Mouse (Mus musculus): Measurements from ENCODE around the gene Gm15155. TPM values are rescaled to one million over a fixed set of nuclear protein-coding genes. Genes with fewer than 3 reads are reported as not detected.
"Not testable (repeated sequence)": the region's sequence is repeated elsewhere in the genome, so short reads cannot be mapped to it uniquely, and the experiment has no call there.

Gene Gm15155
- polyA plus RNA-seq, 1 experiment from 2014 or later, result 0.67 TPM

GRCm38 (mm10) chrX:155728387-155728786, 103.8 kb downstream of the Gm15155 start:
- H3K4me3 ChIP-seq (ENCODE audit: low read depth, low read length), result no peak overlapping the region
- 78% methylated on average over 1 of the region's 1 CpGs for WGBS
- H3K4me1 ChIP-seq (ENCODE audit: control insufficient read depth, insufficient read depth, low read length), result no peaks in the 10 kb centered on the region

GRCm38 (mm10) chrX:155888118-155888517, 263.6 kb downstream of the Gm15155 start:
- Histone ChIP-seq H3K9me3 (ENCODE audit: control insufficient read depth, low read length) (no peaks in the 10 kb centered on the region), H3K4me1 (ENCODE audit: control insufficient read depth, insufficient read depth, low read length) (no peaks in the 10 kb centered on the region), H3K27ac (ENCODE audit: low read depth, low read length) (no peak overlapping the region), H3K4me2 (ENCODE audit: low read depth, low read length) (no peak overlapping the region), H3K4me3 (ENCODE audit: low read depth, low read length) (no peak overlapping the region), H3K27me3 (ENCODE audit: control insufficient read depth, insufficient read depth, low read length) (no peaks in the 10 kb centered on the region), H3K9ac (replicated peaks; ENCODE audit: low read depth, low read length) (no peak overlapping the region), H3K36me3 (ENCODE audit: control insufficient read depth, insufficient read depth, low read length) (no peaks in the 10 kb centered on the region)
- WGBS, result 33% methylated on average over 1 of the region's 1 CpGs
- no peak for ATAC-seq (ENCODE audit: low read depth)

More at GRCm38 (mm10) chrX:155728387-155728786, 103.8 kb downstream of the Gm15155 start:
- Histone ChIP-seq H3K27ac (ENCODE audit: low read depth, low read length) (no peak overlapping the region), H3K9me3 (ENCODE audit: control insufficient read depth, low read length) (no peaks in the 10 kb centered on the region), H3K9ac (replicated peaks; ENCODE audit: low read depth, low read length) (no peak overlapping the region), H3K36me3 (ENCODE audit: control insufficient read depth, insufficient read depth, low read length) (no peaks in the 10 kb centered on the region), H3K27me3 (ENCODE audit: control insufficient read depth, insufficient read depth, low read length) (no peaks in the 10 kb centered on the region), H3K4me2 (ENCODE audit: low read depth, low read length) (no peak overlapping the region)
- ATAC-seq (ENCODE audit: low read depth), result no peak

GRCm38 (mm10) chrX:155900040-155900439, 275.5 kb downstream of the Gm15155 start:
- Histone ChIP-seq H3K4me3 (ENCODE audit: low read depth, low read length) (no peak overlapping the region), H3K27me3 (ENCODE audit: control insufficient read depth, insufficient read depth, low read length) (no peaks in the 10 kb centered on the region), H3K9ac (replicated peaks; ENCODE audit: low read depth, low read length) (no peak overlapping the region), H3K4me1 (ENCODE audit: control insufficient read depth, insufficient read depth, low read length) (no peaks in the 10 kb centered on the region), H3K9me3 (ENCODE audit: control insufficient read depth, low read length) (no peaks in the 10 kb centered on the region), H3K27ac (ENCODE audit: low read depth, low read length) (no peak overlapping the region), H3K4me2 (ENCODE audit: low read depth, low read length) (no peak overlapping the region), H3K36me3 (ENCODE audit: control insufficient read depth, insufficient read depth, low read length) (no peaks in the 10 kb centered on the region)
- ATAC-seq (ENCODE audit: low read depth), result no peak
- WGBS, result 76% methylated on average over 1 of the region's 1 CpGs

DNA sequence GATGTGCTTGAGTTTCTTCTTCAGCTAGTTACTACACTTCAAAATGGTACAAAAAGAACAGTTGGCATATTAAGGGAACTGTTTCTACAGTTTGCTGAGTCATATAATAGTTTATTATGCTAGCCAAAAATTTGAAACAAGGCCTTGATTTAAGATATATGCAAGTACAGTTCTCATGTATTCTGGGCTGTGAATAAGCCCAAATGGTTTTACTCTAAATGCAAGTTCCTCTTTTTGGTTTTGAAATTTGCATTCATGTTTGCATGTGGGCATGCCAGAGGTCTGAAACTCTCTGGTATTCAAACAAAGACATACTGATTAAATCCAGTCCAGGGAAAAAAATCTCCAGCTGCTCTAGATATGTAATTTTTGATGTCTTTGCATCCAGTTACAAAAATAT, 277.2 kb downstream of the Gm15155 start:
- no peak for ATAC-seq (ENCODE audit: low read depth)

GRCm38 (mm10) chrX:155903108-155903507, 278.6 kb downstream of the Gm15155 start:
- WGBS, result 18% methylated on average over 1 of the region's 1 CpGs
- H3K9ac ChIP-seq (replicated peaks; ENCODE audit: low read depth, low read length), result no peak overlapping the region
- H3K4me2 ChIP-seq (ENCODE audit: low read depth, low read length), result no peak overlapping the region
- H3K27me3 ChIP-seq (ENCODE audit: control insufficient read depth, insufficient read depth, low read length), result no peaks in the 10 kb centered on the region
- H3K36me3 ChIP-seq (ENCODE audit: control insufficient read depth, insufficient read depth, low read length), result no peaks in the 10 kb centered on the region
- H3K4me3 ChIP-seq (ENCODE audit: low read depth, low read length), result no peak overlapping the region
- H3K9me3 ChIP-seq (ENCODE audit: control insufficient read depth, low read length), result no peaks in the 10 kb centered on the region
- ATAC-seq (ENCODE audit: low read depth), result no peak
- no peaks in the 10 kb centered on the region for H3K4me1 ChIP-seq (ENCODE audit: control insufficient read depth, insufficient read depth, low read length)
- no peak overlapping the region for H3K27ac ChIP-seq (ENCODE audit: low read depth, low read length)

More for the DNA sequence above, 277.2 kb downstream of the Gm15155 start:
- Histone ChIP-seq H3K36me3 (ENCODE audit: control insufficient read depth, insufficient read depth, low read length) (no peaks in the 10 kb centered on the region), H3K4me2 (ENCODE audit: low read depth, low read length) (no peak overlapping the region), H3K4me3 (ENCODE audit: low read depth, low read length) (no peak overlapping the region), H3K27ac (ENCODE audit: low read depth, low read length) (no peak overlapping the region), H3K27me3 (ENCODE audit: control insufficient read depth, insufficient read depth, low read length) (no peaks in the 10 kb centered on the region), H3K4me1 (ENCODE audit: control insufficient read depth, insufficient read depth, low read length) (no peaks in the 10 kb centered on the region), H3K9ac (replicated peaks; ENCODE audit: low read depth, low read length) (no peak overlapping the region), H3K9me3 (ENCODE audit: control insufficient read depth, low read length) (no peaks in the 10 kb centered on the region)

DNA sequence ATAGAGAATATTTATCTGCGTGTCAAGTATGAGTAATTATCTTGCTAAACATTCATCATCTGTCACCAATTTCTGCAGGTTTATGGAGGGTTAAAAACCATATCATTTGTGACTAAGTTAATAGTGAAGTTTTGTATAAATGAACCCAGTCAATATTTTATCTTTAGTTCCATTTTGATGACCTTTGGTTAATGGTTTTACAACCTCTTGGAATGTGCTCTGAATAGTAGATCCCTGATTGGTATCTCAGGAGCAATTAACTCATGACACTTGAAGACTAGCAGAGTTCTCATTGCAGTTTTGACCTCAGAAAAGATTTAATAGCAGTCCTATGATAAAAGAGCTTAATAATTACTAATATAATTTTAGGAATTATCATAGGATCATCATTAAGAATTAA, 385.2 kb downstream of the Gm15155 start:
- no peak for ATAC-seq (ENCODE audit: low read depth)

DNA sequence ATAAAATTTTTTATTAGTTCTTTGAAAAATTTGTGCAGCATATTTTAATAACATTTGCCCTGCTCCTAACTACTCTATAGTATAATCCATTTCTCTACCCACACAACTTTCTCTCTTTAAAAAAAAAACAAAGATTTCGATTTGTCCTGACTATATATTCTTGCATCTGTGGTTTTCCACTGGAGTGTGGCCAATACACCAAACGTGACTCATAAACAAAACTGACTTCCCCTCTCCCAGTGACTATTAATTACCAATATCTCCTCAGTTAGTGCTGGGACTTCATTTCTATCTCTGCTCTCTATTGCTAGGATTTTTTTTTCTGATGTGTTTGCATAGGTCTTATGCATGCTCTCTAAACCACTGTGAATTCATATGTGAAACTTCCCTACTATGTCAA, 531.2 kb downstream of the Gm15155 start:
- Histone ChIP-seq H3K4me3 (ENCODE audit: low read depth, low read length) (no peak overlapping the region), H3K27me3 (ENCODE audit: control insufficient read depth, insufficient read depth, low read length) (no peaks in the 10 kb centered on the region), H3K36me3 (ENCODE audit: control insufficient read depth, insufficient read depth, low read length) (no peaks in the 10 kb centered on the region), H3K9me3 (ENCODE audit: control insufficient read depth, low read length) (no peaks in the 10 kb centered on the region), H3K4me1 (ENCODE audit: control insufficient read depth, insufficient read depth, low read length) (no peaks in the 10 kb centered on the region), H3K27ac (ENCODE audit: low read depth, low read length) (no peak overlapping the region), H3K4me2 (ENCODE audit: low read depth, low read length) (no peak overlapping the region), H3K9ac (replicated peaks; ENCODE audit: low read depth, low read length) (no peak overlapping the region)
- no peak for ATAC-seq (ENCODE audit: low read depth)
- 70% methylated on average over 2 of the region's 2 CpGs for WGBS

More for the DNA sequence above, 385.2 kb downstream of the Gm15155 start:
- H3K4me3 ChIP-seq (ENCODE audit: low read depth, low read length), result no peak overlapping the region
- H3K27ac ChIP-seq (ENCODE audit: low read depth, low read length), result no peak overlapping the region
- H3K36me3 ChIP-seq (ENCODE audit: control insufficient read depth, insufficient read depth, low read length), result no peaks in the 10 kb centered on the region
- no peaks in the 10 kb centered on the region for H3K9me3 ChIP-seq (ENCODE audit: control insufficient read depth, low read length)
- no peaks in the 10 kb centered on the region for H3K27me3 ChIP-seq (ENCODE audit: control insufficient read depth, insufficient read depth, low read length)
- H3K9ac ChIP-seq (replicated peaks; ENCODE audit: low read depth, low read length), result no peak overlapping the region
- no peak overlapping the region for H3K4me2 ChIP-seq (ENCODE audit: low read depth, low read length)
- WGBS, result 86% methylated on average over 1 of the region's 1 CpGs
- H3K4me1 ChIP-seq (ENCODE audit: control insufficient read depth, insufficient read depth, low read length), result no peaks in the 10 kb centered on the region

DNA sequence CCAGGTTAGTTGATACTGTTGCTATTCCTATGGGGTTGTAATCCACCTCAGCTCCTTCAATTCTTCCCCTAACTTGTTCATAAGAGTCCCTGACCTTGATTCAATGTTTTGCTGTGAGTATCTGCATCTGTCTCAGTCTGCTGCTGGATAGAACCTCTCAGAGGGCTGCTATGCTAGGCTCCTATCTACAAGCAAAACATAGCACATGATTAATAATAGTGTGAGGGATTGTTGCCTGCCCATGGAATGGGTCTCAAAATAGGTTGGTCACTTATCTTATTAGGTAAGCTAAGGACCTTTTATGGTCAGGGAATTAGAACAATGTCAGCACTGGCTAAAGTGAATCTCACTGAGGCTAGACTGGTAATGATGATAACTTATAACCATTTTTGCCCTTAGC, 547.0 kb downstream of the Gm15155 start:
- Histone ChIP-seq H3K4me2 (ENCODE audit: low read depth, low read length) (no peak overlapping the region), H3K9ac (replicated peaks; ENCODE audit: low read depth, low read length) (no peak overlapping the region), H3K4me3 (ENCODE audit: low read depth, low read length) (no peak overlapping the region), H3K36me3 (ENCODE audit: control insufficient read depth, insufficient read depth, low read length) (no peaks in the 10 kb centered on the region), H3K9me3 (ENCODE audit: control insufficient read depth, low read length) (no peaks in the 10 kb centered on the region), H3K4me1 (ENCODE audit: control insufficient read depth, insufficient read depth, low read length) (no peaks in the 10 kb centered on the region), H3K27me3 (ENCODE audit: control insufficient read depth, insufficient read depth, low read length) (no peaks in the 10 kb centered on the region), H3K27ac (ENCODE audit: low read depth, low read length) (no peak overlapping the region)
- no peak for ATAC-seq (ENCODE audit: low read depth)

GRCm38 (mm10) chrX:156303806-156304205, 679.3 kb downstream of the Gm15155 start:
- not testable (repeated sequence) for ATAC-seq (ENCODE audit: low read depth); H3K27ac ChIP-seq (ENCODE audit: low read depth, low read length); H3K36me3 ChIP-seq (ENCODE audit: control insufficient read depth, insufficient read depth, low read length); H3K9ac ChIP-seq (replicated peaks; ENCODE audit: low read depth, low read length); H3K4me1 ChIP-seq (ENCODE audit: control insufficient read depth, insufficient read depth, low read length); H3K9me3 ChIP-seq (ENCODE audit: control insufficient read depth, low read length); H3K4me2 ChIP-seq (ENCODE audit: low read depth, low read length); H3K4me3 ChIP-seq (ENCODE audit: low read depth, low read length); H3K27me3 ChIP-seq (ENCODE audit: control insufficient read depth, insufficient read depth, low read length)

Data from neural tube, embryonic 14.5 days (tissue).